Mouse (Mus musculus) hindbrain, postnatal 0 days (tissue): ENCODE measurements around the gene Fev. TPM values are rescaled to one million over a fixed set of nuclear protein-coding genes. Genes with fewer than 3 reads are reported as not detected.

Experiments used
- ATAC-seq: fragments of 200-750 bp; cut with Nextera tagmentation; 2 replicates; pipeline ENCODE4 v1.8.0; 2017; ENCODE audit warnings: mild to moderate bottlenecking, moderate TSS enrichment, moderate library complexity
- DNase-seq: peaks from one replicate; pipeline ENCODE4 v3.0.0-alpha.2; 2015; ENCODE audit warnings: low spot score
- H3K27ac ChIP-seq: fragments of 300-500 bp; sonication (generic); 2 replicates; pipeline ENCODE4 v1.5.1; 2014; ENCODE audit warnings: mild to moderate bottlenecking
- H3K27me3 ChIP-seq: fragments of 300-500 bp; sonication (generic); 2 replicates; pipeline ENCODE4 v1.6.1; 2014; ENCODE audit warnings: low read length, mixed read lengths; ENCODE audit not compliant: insufficient read depth
- H3K36me3 ChIP-seq: fragments of 300-500 bp; sonication (generic); 2 replicates; pipeline ENCODE4 v1.6.1; 2014; ENCODE audit warnings: low read length, mixed read lengths; ENCODE audit not compliant: insufficient read depth
- H3K4me1 ChIP-seq: fragments of 300-500 bp; sonication (generic); 2 replicates; pipeline ENCODE4 v1.6.1; 2014; ENCODE audit warnings: antibody characterized with exemption, low read length, mixed read lengths; ENCODE audit not compliant: insufficient read depth
- H3K4me2 ChIP-seq: fragments of 300-500 bp; sonication (generic); 2 replicates; pipeline ENCODE4 v1.6.1; 2014; ENCODE audit warnings: low read depth, mild to moderate bottlenecking, low read length, moderate library complexity, mixed read lengths
- H3K4me3 ChIP-seq: fragments of 300-500 bp; sonication (generic); 2 replicates; pipeline ENCODE4 v1.5.1; 2014; ENCODE audit warnings: low read length
- H3K9ac ChIP-seq: fragments of 300-500 bp; sonication (generic); replicated peaks from 2 replicates; pipeline ENCODE4 v1.6.1; 2014; ENCODE audit warnings: mild to moderate bottlenecking, low read length, moderate library complexity, mixed read lengths
- H3K9me3 ChIP-seq: fragments of 300-500 bp; sonication (generic); 2 replicates; pipeline ENCODE4 v1.6.1; 2016; ENCODE audit warnings: low read length, mixed read lengths
- CTCF ChIP-seq: IDR thresholded peaks from 2 replicates; pipeline ENCODE4 v1.5.1; 2016; ENCODE audit warnings: antibody characterized with exemption, control low read depth, low read depth
- WGBS: fragments of 180-500 bp; shearing (Covaris S2); extraction: QIAGEN DNeasy Blood & Tissue Kit; methylation state at CpG from one replicate; pipeline ENCODE4 v1.1.7; 2014; 5-methylcytosine and 5-hydroxymethylcytosine counted together
- polyA plus RNA-seq: library from polyadenylated mRNA; unstranded; fragments of >200 nt; fragmentation: Nextera tagmentation; extraction: Ambion mirVana; gene quantifications from 2 replicates; pipeline ENCODE4 v1.2.1, GENCODE M21; 2015
- total RNA-seq: library from RNA; depleted of rRNA; stranded (reverse); fragments of >200 nt; gene quantifications from 2 replicates; pipeline ENCODE4 v1.2.3, GENCODE M21; 2014; rRNA removed

Gene Fev
- total RNA-seq (0.16 and 1.1 TPM in 2 replicates), polyA plus RNA-seq (4.2 and 5.9 TPM in 2 replicates)

- Histone ChIP-seq H3K9ac (no peak within 1 kb of the TSS), H3K27ac (no peak within 1 kb of the TSS), H3K9me3 (no peaks in the 10 kb centered on the region), H3K27me3 (peaks cover 83% of the 10 kb centered on the region), H3K4me1 (peaks cover 7% of the 10 kb centered on the region; the same call in 1 of the 2 replicates), H3K4me2 (peak within 1 kb of the TSS; percentile 44), H3K4me3 (peak within 1 kb of the TSS; percentile 21), H3K36me3 (no peaks in the 10 kb centered on the region)
- under 1% methylated on average over 37 of the region's 43 CpGs for WGBS
- TF ChIP-seq CTCF: no peak
- ATAC-seq (no peak), DNase-seq (no peak)
These were observed at the start of gene Fev for GRCm38 (mm10) chr1:74885369-74886042. Gene Fev (minus strand): TSS chr1:74885419.

DNA sequence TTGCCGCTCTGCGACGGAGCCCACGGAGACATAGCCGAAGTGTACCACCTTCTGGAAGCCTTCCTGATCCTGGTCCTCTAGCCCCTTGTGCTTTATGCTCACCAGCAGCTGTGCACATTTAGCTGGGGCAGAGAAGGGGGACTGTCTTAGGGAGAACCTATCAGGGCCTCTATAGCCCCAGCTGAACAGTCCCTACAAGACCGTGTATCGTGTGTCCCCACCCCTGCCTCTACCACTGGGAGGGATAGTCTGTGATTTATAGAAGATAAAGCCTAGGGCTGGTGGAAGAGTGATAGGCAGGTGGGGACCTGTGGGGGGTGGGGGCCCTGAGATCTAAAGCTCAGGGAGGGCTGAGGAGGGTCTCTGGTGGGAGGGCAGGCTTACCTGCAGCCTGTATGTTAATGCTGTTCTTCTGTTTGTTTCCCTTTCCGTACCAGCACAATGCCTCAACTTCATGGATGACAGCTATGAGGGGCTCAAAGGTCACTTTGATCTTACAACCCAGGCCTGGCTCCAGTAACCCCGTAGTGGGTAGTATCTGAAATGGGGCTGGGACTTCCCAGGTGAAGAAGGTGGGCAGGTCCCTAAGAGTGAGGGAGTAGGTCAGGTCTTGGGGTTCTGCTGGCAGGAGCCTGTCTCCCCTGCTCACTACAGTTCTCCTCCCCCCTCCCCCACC, 42.5 kb upstream of the Fev start:
- Histone ChIP-seq H3K9me3 (no peaks in the 10 kb centered on the region), H3K36me3 (no peaks in the 10 kb centered on the region), H3K4me2 (no peak overlapping the region), H3K4me1 (no peaks in the 10 kb centered on the region), H3K27ac (no peak overlapping the region), H3K4me3 (no peak overlapping the region), H3K27me3 (no peaks in the 10 kb centered on the region), H3K9ac (no peak overlapping the region)
- DNase-seq: no peak
- no peak for ATAC-seq
- WGBS: 86% methylated on average over 9 of the region's 9 CpGs
- TF ChIP-seq CTCF: no peak

DNA sequence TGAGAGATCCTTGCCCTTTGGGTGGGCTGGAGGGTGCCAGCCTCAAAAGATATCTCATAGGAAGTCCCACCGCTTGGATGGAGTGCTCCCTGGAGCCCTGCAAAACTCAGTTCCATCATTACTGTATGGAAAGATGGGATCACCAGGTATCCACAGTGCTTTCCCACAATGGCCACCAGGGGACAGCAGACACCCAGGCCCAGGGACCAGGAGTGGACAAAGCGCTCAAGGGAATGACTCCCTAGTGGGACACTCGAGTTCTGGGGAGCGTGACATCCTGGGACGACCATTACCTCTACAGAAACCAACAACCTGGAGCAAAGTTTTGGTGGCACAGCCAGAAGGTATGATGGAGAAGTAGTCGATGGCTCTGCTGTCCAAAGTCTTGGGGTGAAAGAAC, 41.5 kb upstream of the Fev start:
- Histone ChIP-seq H3K27ac (no peak overlapping the region), H3K9ac (no peak overlapping the region), H3K4me2 (no peak overlapping the region), H3K4me1 (no peaks in the 10 kb centered on the region), H3K36me3 (no peaks in the 10 kb centered on the region), H3K9me3 (no peaks in the 10 kb centered on the region), H3K4me3 (no peak overlapping the region), H3K27me3 (no peaks in the 10 kb centered on the region)
- TF ChIP-seq CTCF: peak; percentile 90
- 36% methylated on average over 6 of the region's 6 CpGs for WGBS
- ATAC-seq: no peak
- peak; percentile 36 for DNase-seq

DNA sequence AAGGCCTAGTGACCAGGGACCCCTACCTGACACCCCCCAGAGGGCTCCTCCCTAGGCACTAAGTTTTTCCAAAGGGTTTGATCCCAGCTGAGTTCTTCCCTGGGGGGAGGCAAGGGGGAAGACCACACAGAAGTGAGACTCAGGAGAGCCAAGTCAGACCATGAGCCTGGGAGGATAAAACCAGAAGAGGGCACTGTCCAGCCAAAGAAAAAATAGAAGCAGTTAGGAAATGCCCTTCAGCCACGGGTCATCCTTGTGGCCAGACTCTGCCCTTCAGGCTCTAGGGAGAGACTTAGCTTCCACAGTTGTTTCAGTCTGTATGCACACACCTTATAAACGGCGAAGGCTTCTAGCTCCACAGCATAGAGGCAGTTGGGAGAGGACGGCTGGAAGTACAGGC, 39.2 kb upstream of the Fev start:
- Histone ChIP-seq H3K9ac (no peak overlapping the region), H3K36me3 (no peaks in the 10 kb centered on the region), H3K9me3 (no peaks in the 10 kb centered on the region), H3K4me3 (no peak overlapping the region), H3K27me3 (no peaks in the 10 kb centered on the region), H3K4me1 (no peaks in the 10 kb centered on the region), H3K27ac (no peak overlapping the region), H3K4me2 (no peak overlapping the region)
- DNase-seq: no peak
- 0 out of 2 replicates have a peak, but pooled peaks have one; percentile 11 for TF ChIP-seq CTCF
- ATAC-seq: no peak
- 62% methylated on average over 4 of the region's 4 CpGs for WGBS

DNA sequence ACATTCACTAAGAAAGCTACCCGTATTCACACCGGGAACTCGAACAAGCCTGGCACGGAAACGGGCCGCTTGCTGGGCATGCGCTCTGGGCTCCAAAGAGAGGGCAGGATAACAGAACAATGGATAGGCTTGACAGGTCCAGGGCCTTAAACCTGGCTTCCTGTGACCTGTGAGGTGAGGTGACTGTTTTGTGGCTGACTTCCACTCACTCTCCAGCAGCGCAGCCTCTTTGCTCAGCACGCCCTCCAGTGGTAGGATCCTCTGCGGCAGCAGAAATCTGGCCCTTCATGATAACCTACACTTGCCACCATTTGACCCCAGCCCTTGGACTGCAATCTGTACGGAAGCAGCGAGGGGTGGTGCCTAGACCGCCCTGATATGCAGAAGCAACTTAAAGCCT, 30.5 kb upstream of the Fev start:
- Histone ChIP-seq H3K9ac (no peak overlapping the region), H3K4me3 (no peak overlapping the region), H3K9me3 (no peaks in the 10 kb centered on the region), H3K4me1 (0 out of 2 replicates have a peak, but pooled peaks cover 3% of the 10 kb centered on the region), H3K36me3 (no peaks in the 10 kb centered on the region), H3K27me3 (no peaks in the 10 kb centered on the region), H3K27ac (no peak overlapping the region), H3K4me2 (0 out of 2 replicates have a peak overlapping the region, but pooled peaks have one; percentile 25)
- DNase-seq: no peak
- TF ChIP-seq CTCF: peak; percentile 46
- 21% methylated on average over 13 of the region's 13 CpGs for WGBS
- no peak for ATAC-seq

GRCm38 (mm10) chr1:74902191-74902590, 17.0 kb upstream of the Fev start:
- H3K9ac ChIP-seq: no peak overlapping the region
- DNase-seq: no peak
- H3K36me3 ChIP-seq: no peaks in the 10 kb centered on the region
- WGBS: 24% methylated on average over 6 of the region's 6 CpGs
- H3K9me3 ChIP-seq: no peaks in the 10 kb centered on the region
- H3K4me2 ChIP-seq: no peak overlapping the region
- H3K27ac ChIP-seq: no peak overlapping the region
- H3K27me3 ChIP-seq: peaks cover 32% of the 10 kb centered on the region
- TF ChIP-seq CTCF: no peak
- H3K4me3 ChIP-seq: no peak overlapping the region
- 0 out of 2 replicates have a peak, but pooled peaks cover 6% of the 10 kb centered on the region for H3K4me1 ChIP-seq
- no peak for ATAC-seq
